Mouse (Mus musculus) midbrain, postnatal 0 days (tissue): ENCODE data around the gene Rasgrf1. TPM values are rescaled to one million over a fixed set of nuclear protein-coding genes. Genes with fewer than 3 reads are reported as not detected.

Source experiments
- ATAC-seq: fragments of 200-750 bp; cut with Nextera tagmentation; 2 replicates; pipeline ENCODE4 v1.8.0; 2017; ENCODE audit warnings: moderate number of reproducible peaks, mild to moderate bottlenecking, moderate TSS enrichment, moderate library complexity; ENCODE audit not compliant: low FRiP score
- DNase-seq: peaks from one replicate; pipeline ENCODE4 v3.0.0-alpha.2; 2015; ENCODE audit warnings: low spot score
- H3K27ac ChIP-seq: fragments of 300-500 bp; sonication (generic); 2 replicates; pipeline ENCODE4 v1.5.1; 2014; ENCODE audit warnings: low read depth, mild to moderate bottlenecking, low read length, mixed read lengths
- H3K27me3 ChIP-seq: fragments of 300-500 bp; sonication (generic); 2 replicates; pipeline ENCODE4 v1.6.1; 2014; ENCODE audit warnings: low read length, control low read depth, mixed read lengths; ENCODE audit not compliant: insufficient read depth
- H3K36me3 ChIP-seq: fragments of 300-500 bp; sonication (generic); 2 replicates; pipeline ENCODE4 v1.6.1; 2014; ENCODE audit warnings: low read length, control low read depth, mixed read lengths; ENCODE audit not compliant: insufficient read depth
- H3K4me1 ChIP-seq: fragments of 300-500 bp; sonication (generic); 2 replicates; pipeline ENCODE4 v1.6.1; 2014; ENCODE audit warnings: mild to moderate bottlenecking, control low read depth, antibody characterized with exemption, low read length, mixed read lengths; ENCODE audit not compliant: insufficient read depth
- H3K4me2 ChIP-seq: fragments of 300-500 bp; sonication (generic); 2 replicates; pipeline ENCODE4 v1.6.1; 2014; ENCODE audit warnings: low read depth, mild to moderate bottlenecking, low read length, mixed read lengths; ENCODE audit not compliant: poor library complexity, severe bottlenecking
- H3K4me3 ChIP-seq: fragments of 300-500 bp; sonication (generic); 2 replicates; pipeline ENCODE4 v1.5.1; 2014; ENCODE audit warnings: low read depth, mild to moderate bottlenecking, low read length, moderate library complexity
- H3K9ac ChIP-seq: fragments of 300-500 bp; sonication (generic); replicated peaks from 2 replicates; pipeline ENCODE4 v1.6.1; 2014; ENCODE audit warnings: mild to moderate bottlenecking, low read length, moderate library complexity, mixed read lengths; ENCODE audit not compliant: poor library complexity, severe bottlenecking
- H3K9me3 ChIP-seq: fragments of 300-500 bp; sonication (generic); 2 replicates; pipeline ENCODE4 v1.6.1; 2016; ENCODE audit warnings: low read length, control low read depth
- CTCF ChIP-seq: IDR thresholded peaks from 2 replicates; pipeline ENCODE4 v1.5.1; 2016; ENCODE audit warnings: antibody characterized with exemption, mild to moderate bottlenecking
- WGBS: fragments of 180-500 bp; shearing (Covaris S2); extraction: QIAGEN DNeasy Blood & Tissue Kit; methylation state at CpG from one replicate; pipeline ENCODE4 v1.1.7; 2014; 5-methylcytosine and 5-hydroxymethylcytosine counted together
- polyA plus RNA-seq: library from polyadenylated mRNA; unstranded; fragments of >200 nt; fragmentation: Nextera tagmentation; extraction: Ambion mirVana; gene quantifications from 2 replicates; pipeline ENCODE4 v1.2.1, GENCODE M21; 2015
- total RNA-seq: library from RNA; depleted of rRNA; stranded (reverse); fragments of >200 nt; gene quantifications from 2 replicates; pipeline ENCODE4 v1.2.3, GENCODE M21; 2014; rRNA removed

The Rasgrf1 gene
- total RNA-seq (35.7 and 40.8 TPM in 2 replicates), polyA plus RNA-seq (22.6 and 24.0 TPM in 2 replicates)

GRCm38 (mm10) chr9:89909131-89910010, at the start of gene Rasgrf1:
TSS of gene Rasgrf1 (plus strand) at chr9:89909908.
- ATAC-seq (peak; percentile 78), DNase-seq (peak; percentile 82)
- H3K27ac ChIP-seq = 0 out of 2 replicates have a peak within 1 kb of the TSS, but pooled peaks have one; percentile 47
- peak within 1 kb of the TSS; percentile 47 for H3K4me3 ChIP-seq
- H3K27me3 ChIP-seq = peaks cover 52% of the 10 kb centered on the region
- no peak for TF ChIP-seq CTCF
- peak within 1 kb of the TSS; percentile 62 for H3K9ac ChIP-seq
- no peaks in the 10 kb centered on the region for H3K36me3 ChIP-seq
- WGBS = under 1% methylated on average over 56 of the region's 64 CpGs
- no peaks in the 10 kb centered on the region; the same call in 1 of the 2 replicates for H3K4me1 ChIP-seq
- peak within 1 kb of the TSS; percentile 79 for H3K4me2 ChIP-seq
- H3K9me3 ChIP-seq = no peaks in the 10 kb centered on the region

GRCm38 (mm10) chr9:89860145-89860544, 49.6 kb upstream of the Rasgrf1 start:
- Histone ChIP-seq H3K9ac (no peak overlapping the region), H3K4me3 (no peak overlapping the region), H3K27ac (no peak overlapping the region), H3K9me3 (no peaks in the 10 kb centered on the region), H3K4me1 (no peaks in the 10 kb centered on the region), H3K36me3 (no peaks in the 10 kb centered on the region), H3K27me3 (no peaks in the 10 kb centered on the region), H3K4me2 (no peak overlapping the region)
- ATAC-seq (no peak), DNase-seq (no peak)
- WGBS = 49% methylated on average over 11 of the region's 11 CpGs
- TF ChIP-seq CTCF = no peak

GRCm38 (mm10) chr9:89860584-89860983, 49.1 kb upstream of the Rasgrf1 start:
- ATAC-seq = no peak

GRCm38 (mm10) chr9:89867141-89867540, 42.6 kb upstream of the Rasgrf1 start:
- no peak overlapping the region for H3K9ac ChIP-seq
- H3K9me3 ChIP-seq = no peaks in the 10 kb centered on the region
- H3K4me2 ChIP-seq = no peak overlapping the region
- H3K4me3 ChIP-seq = no peak overlapping the region
- H3K27me3 ChIP-seq = 0 out of 2 replicates have a peak, but pooled peaks cover 3% of the 10 kb centered on the region
- DNase-seq (no peak), ATAC-seq (no peak)
- H3K27ac ChIP-seq = no peak overlapping the region
- no peaks in the 10 kb centered on the region for H3K36me3 ChIP-seq
- no peaks in the 10 kb centered on the region for H3K4me1 ChIP-seq
- no peak for TF ChIP-seq CTCF
- WGBS = 33% methylated on average over 4 of the region's 4 CpGs

More at GRCm38 (mm10) chr9:89860584-89860983, 49.1 kb upstream of the Rasgrf1 start:
- DNase-seq = no peak
- no peaks in the 10 kb centered on the region for H3K4me1 ChIP-seq
- H3K9ac ChIP-seq = no peak overlapping the region
- WGBS = 56% methylated on average over 6 of the region's 6 CpGs
- no peak overlapping the region for H3K27ac ChIP-seq
- H3K9me3 ChIP-seq = no peaks in the 10 kb centered on the region
- H3K36me3 ChIP-seq = no peaks in the 10 kb centered on the region
- H3K4me2 ChIP-seq = no peak overlapping the region
- no peak overlapping the region for H3K4me3 ChIP-seq
- no peak for TF ChIP-seq CTCF
- no peaks in the 10 kb centered on the region for H3K27me3 ChIP-seq

- 6% methylated on average over 16 of the region's 16 CpGs for WGBS
Measured at GRCm38 (mm10) chr9:89868093-89868729, 41.5 kb upstream of the Rasgrf1 start.

More at GRCm38 (mm10) chr9:89868093-89868729, 41.5 kb upstream of the Rasgrf1 start:
- peaks cover 6% of the 10 kb centered on the region; the same call in 1 of the 2 replicates for H3K27me3 ChIP-seq
- H3K4me2 ChIP-seq = peak overlapping the region; percentile 29
- H3K4me3 ChIP-seq = no peak overlapping the region; the same call in 1 of the 2 replicates
- no peak for TF ChIP-seq CTCF
- ATAC-seq (no peak; the same call in 1 of the 2 replicates), DNase-seq (no peak)
- H3K9me3 ChIP-seq = no peaks in the 10 kb centered on the region
- H3K27ac ChIP-seq = no peak overlapping the region
- no peaks in the 10 kb centered on the region for H3K36me3 ChIP-seq
- H3K9ac ChIP-seq = no peak overlapping the region
- H3K4me1 ChIP-seq = no peaks in the 10 kb centered on the region
